18 mouse cellular contexts compared by ENCODE assay signal in the genomic region with DNA sequence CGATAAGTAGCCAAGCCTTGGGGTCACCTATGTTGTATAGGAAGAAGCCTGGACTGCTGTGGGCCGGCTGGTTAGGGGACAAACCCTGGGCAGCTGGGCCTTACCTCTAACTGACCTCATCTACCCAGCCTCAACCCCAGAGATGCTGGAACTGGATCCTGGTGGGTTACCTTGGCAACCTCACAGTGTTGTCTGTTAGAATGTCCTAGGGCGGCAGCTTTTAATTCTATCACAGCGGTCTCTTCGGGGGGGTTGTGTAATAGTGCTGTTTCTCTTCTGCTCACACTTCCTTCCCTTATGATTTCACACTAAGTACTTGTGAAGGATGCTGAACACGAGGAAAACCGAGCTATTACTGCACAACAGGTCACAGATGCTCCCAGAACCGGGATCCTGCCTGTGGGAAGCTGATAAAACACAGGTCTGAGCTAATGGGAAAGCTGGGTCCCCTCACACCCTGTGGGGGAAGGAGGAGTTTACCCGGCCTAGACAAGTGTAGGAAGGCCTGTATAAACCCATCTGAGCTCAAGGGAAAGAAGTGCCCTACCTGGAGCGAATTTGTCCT. TPM values are rescaled to one million over a fixed set of nuclear protein-coding genes. Genes with fewer than 3 reads are reported as not detected.
DNase-seq lines count a peak whose midpoint lies in the region; ATAC-seq and TF ChIP-seq lines count a peak whose summit lies in the region.
"Had no signal": no experiment of that assay in that cellular context is flagged by ENCODE, and none has a peak within 500 bp of the region (broad histone marks: within the 10 kb centered on the region; RNA-seq: fewer than 3 reads in every experiment).

No protein-coding gene starts in this region.

- TF ChIP-seq RAD21 in CH12.LX (IDR thresholded peaks at IDR 0.05; ENCODE audit: low read depth, low read length), result no peak

- intact Hi-C loops in left cerebral cortex, adult 2 months (cut with DNase I), result loop anchor here (5.0 kb wide), 1 partner anchor 240 kb away; no protein-coding TSS in a partner anchor

- no peak overlapping the region for H3K4me3 ChIP-seq in hindbrain, postnatal 0 days (ENCODE audit: low read length)
- H3K4me3 ChIP-seq in hindbrain, embryonic 16.5 days (ENCODE audit: low read length), result no peak overlapping the region
- no peak overlapping the region for H3K4me3 ChIP-seq in CH12.LX (replicated peaks in 1 of 3; ENCODE audit: low read depth in 2 of 3, low read length in 2 of 3, poor library complexity in 1 of 3)
- no peak overlapping the region for H3K4me3 ChIP-seq in left cerebral cortex, adult 2 months
- H3K4me3 ChIP-seq: heart, embryonic 12.5 days; megakaryocyte, embryonic 14.5 days; stomach, embryonic 15.5 days had no signal

- no peak overlapping the region for H3K27ac ChIP-seq in hindbrain, postnatal 0 days
- H3K27ac ChIP-seq in hindbrain, embryonic 16.5 days (ENCODE audit: low read depth, low read length), result no peak overlapping the region
- H3K27ac ChIP-seq in CH12.LX (ENCODE audit: insufficient read depth, low read depth), result peak overlapping the region; percentile 52
- no peak overlapping the region for H3K27ac ChIP-seq in left cerebral cortex, adult 2 months
- H3K27ac ChIP-seq: stomach, embryonic 15.5 days had no signal

- 34% methylated on average over 10 of the region's 10 CpGs for WGBS in hindbrain, postnatal 0 days
- 27% methylated on average over 10 of the region's 10 CpGs for WGBS in hindbrain, embryonic 16.5 days

- H3K4me1 ChIP-seq in hindbrain, postnatal 0 days (ENCODE audit: insufficient read depth, low read length), result 0 out of 2 replicates have a peak, but pooled peaks cover 3% of the 10 kb centered on the region
- H3K4me1 ChIP-seq in hindbrain, embryonic 16.5 days (ENCODE audit: control insufficient read depth, insufficient read depth, low read depth, low read length), result peaks cover 24% of the 10 kb centered on the region
- peaks cover 29 to 63% of the 10 kb centered on the region in 2 experiments for H3K4me1 ChIP-seq in CH12.LX (ENCODE audit: control insufficient read depth in 1 of 2, insufficient read depth in 2 of 2)

- dilution Hi-C loops in CH12.LX (cut with MboI; ENCODE audit: extremely low pct_ligation_motif_present, extremely low pct_unique_long_range_greater_than_20kb, low sequenced_read_pairs), result no loop called here

- TF ChIP-seq EP300 in CH12.LX (IDR thresholded peaks at IDR 0.05; ENCODE audit: low read length), result no peak

- TF ChIP-seq CTCF in hindbrain, postnatal 0 days (IDR thresholded peaks at IDR 0.05; ENCODE audit: low read depth), result no peak
- no peak for TF ChIP-seq CTCF in CH12.LX (conservative IDR thresholded peaks at IDR 0.05 in 1 of 2, IDR thresholded peaks at IDR 0.05 in 1 of 2; ENCODE audit: low read depth in 2 of 2, low read length in 2 of 2)
- no peak for TF ChIP-seq CTCF in left cerebral cortex, adult 2 months (IDR thresholded peaks at IDR 0.05)

- DNase-seq in hindbrain, postnatal 0 days (ENCODE audit: low spot score), result no peak
- no peak for DNase-seq in CH12.LX (ENCODE audit: extremely low read depth)
- DNase-seq in brain, adult 2 months (ENCODE audit: low read depth, low spot score), result peak; percentile 8
- DNase-seq in layer of hippocampus, postnatal 25 days (ENCODE audit: extremely low spot score in 1 of 2, low spot score in 1 of 2), result no peak
- no peak for DNase-seq in left cerebral cortex, adult 2 months (ENCODE audit: extremely low spot score in 1 of 2, low spot score in 2 of 2)
- DNase-seq: adrenal gland, adult 2 months; cerebellum, adult 11 months; cerebellum, postnatal 14 days; heart, postnatal 36 days; kidney, adult 9 months; left cerebral cortex, postnatal 4 days; lung, embryonic 14.5 days had no signal

- H3K9ac ChIP-seq in hindbrain, postnatal 0 days (replicated peaks; ENCODE audit: low read length), result no peak overlapping the region
- no peak overlapping the region for H3K9ac ChIP-seq in hindbrain, embryonic 16.5 days (ENCODE audit: low read depth, low read length)
- no peak overlapping the region for H3K9ac ChIP-seq in CH12.LX (ENCODE audit: insufficient read depth, low read depth)
- H3K9ac ChIP-seq: heart, embryonic 12.5 days; lung, embryonic 14.5 days; stomach, embryonic 15.5 days had no signal

- no peaks in the 10 kb centered on the region for H3K36me3 ChIP-seq in hindbrain, postnatal 0 days (ENCODE audit: insufficient read depth, low read length)
- H3K36me3 ChIP-seq in hindbrain, embryonic 16.5 days (ENCODE audit: control insufficient read depth, insufficient read depth, low read length), result no peaks in the 10 kb centered on the region
- H3K36me3 ChIP-seq in CH12.LX (replicated peaks in 1 of 2; ENCODE audit: control insufficient read depth in 1 of 2, insufficient read depth in 1 of 2, low read length in 1 of 2), result peaks cover 35 to 67% of the 10 kb centered on the region in 2 experiments
- H3K36me3 ChIP-seq: heart, embryonic 12.5 days; stomach, embryonic 15.5 days had no signal

- H3K27me3 ChIP-seq in hindbrain, postnatal 0 days (ENCODE audit: insufficient read depth, low read length), result no peaks in the 10 kb centered on the region; the same call in 1 of the 2 replicates
- H3K27me3 ChIP-seq in hindbrain, embryonic 16.5 days (replicated peaks; ENCODE audit: control insufficient read depth, insufficient read depth, low read length), result 0 out of 2 replicates have a peak, but pooled peaks cover 5% of the 10 kb centered on the region
- H3K27me3 ChIP-seq in CH12.LX (replicated peaks), result no peaks in the 10 kb centered on the region

- ATAC-seq in hindbrain, postnatal 0 days, result 0 out of 2 replicates have a peak, but pooled peaks have one; percentile 18
- no peak for ATAC-seq in hindbrain, embryonic 16.5 days
- ATAC-seq in megakaryocyte, adult 5-6 weeks (ENCODE audit: poor library complexity, severe bottlenecking), result peak; percentile 61
- ATAC-seq: CD4-positive, CD25-positive, alpha-beta regulatory T cell, adult 4 months had no signal

- in situ Hi-C loops in CH12.LX (cut with MboI; ENCODE audit: low pct_ligation_motif_present, low pct_unique_long_range_greater_than_20kb, low sequenced_read_pairs), result no loop called here

- no peak for TF ChIP-seq POLR2A in CH12.LX (IDR thresholded peaks at IDR 0.05; ENCODE audit: low read depth, low read length)

- H3K9me3 ChIP-seq in hindbrain, postnatal 0 days (ENCODE audit: low read length), result no peaks in the 10 kb centered on the region
- no peaks in the 10 kb centered on the region for H3K9me3 ChIP-seq in hindbrain, embryonic 16.5 days (ENCODE audit: control insufficient read depth, low read length)
- H3K9me3 ChIP-seq in CH12.LX (replicated peaks; ENCODE audit: low read length), result no peaks in the 10 kb centered on the region
- H3K9me3 ChIP-seq: heart, embryonic 12.5 days; megakaryocyte, embryonic 14.5 days; stomach, embryonic 15.5 days had no signal

- peaks cover 66% of the 10 kb centered on the region for H3K79me2 ChIP-seq in CH12.LX (replicated peaks; ENCODE audit: control insufficient read depth, extremely low read depth, insufficient read depth, poor library complexity, severe bottlenecking)

- H3K4me2 ChIP-seq in hindbrain, postnatal 0 days (ENCODE audit: low read depth, low read length), result no peak overlapping the region
- no peak overlapping the region for H3K4me2 ChIP-seq in hindbrain, embryonic 16.5 days (ENCODE audit: low read length)
- H3K4me2 ChIP-seq in CH12.LX (ENCODE audit: insufficient read depth, low read depth, poor library complexity, severe bottlenecking), result no peak overlapping the region; the same call in 1 of the 2 replicates
- H3K4me2 ChIP-seq: heart, embryonic 12.5 days; lung, embryonic 14.5 days; stomach, embryonic 15.5 days had no signal

TF ChIP-seq in CH12.LX, 34 proteins besides CTCF, POLR2A, EP300 and RAD21:
- TF ChIP-seq SIN3A (IDR thresholded peaks at IDR 0.05; ENCODE audit: low read length) (no peak), USF1 (IDR thresholded peaks at IDR 0.05; ENCODE audit: low read depth, low read length) (no peak), JUND (conservative IDR thresholded peaks at IDR 0.05; ENCODE audit: low read depth, low read length) (no peak), MAX (IDR thresholded peaks at IDR 0.05; ENCODE audit: low read length) (no peak), RCOR1 (conservative IDR thresholded peaks at IDR 0.05; ENCODE audit: low read depth, low read length) (no peak), ZNF384 (IDR thresholded peaks at IDR 0.05; ENCODE audit: low read depth, low read length) (no peak), MAZ (IDR thresholded peaks at IDR 0.05; ENCODE audit: low read depth, low read length) (no peak), KAT2A (IDR thresholded peaks at IDR 0.05; ENCODE audit: insufficient replicate concordance, low read length) (no peak), USF2 (conservative IDR thresholded peaks at IDR 0.05; ENCODE audit: low read depth, low read length) (no peak), NRF1 (IDR thresholded peaks at IDR 0.05; ENCODE audit: low read depth, low read length) (no peak), ZMIZ1 (IDR thresholded peaks at IDR 0.05; ENCODE audit: low read depth, low read length) (no peak), MXI1 (IDR thresholded peaks at IDR 0.05; ENCODE audit: low read depth, low read length) (no peak), NELFE (IDR thresholded peaks at IDR 0.05; ENCODE audit: low read depth, low read length) (no peak), HCFC1 (IDR thresholded peaks at IDR 0.05; ENCODE audit: low read depth, low read length) (no peak), MEF2A (IDR thresholded peaks at IDR 0.05; ENCODE audit: borderline replicate concordance, low read depth, low read length) (no peak), GABPA (IDR thresholded peaks at IDR 0.05; ENCODE audit: insufficient replicate concordance, low read depth, low read length) (no peak), TCF12 (IDR thresholded peaks at IDR 0.05; ENCODE audit: low read depth, low read length) (no peak), PAX5 (IDR thresholded peaks at IDR 0.05; ENCODE audit: low read length) (no peak), JUN (IDR thresholded peaks at IDR 0.05; ENCODE audit: insufficient read depth, low read depth, low read length) (no peak), SMC3 (IDR thresholded peaks at IDR 0.05; ENCODE audit: low read depth, low read length) (no peak)

RNA-seq across cellular contexts. Expression of gene Rftn1, which starts 2.0 kb away (rescaled TPM):
- 39.5 and 44.4 TPM in 2 replicates for total RNA-seq in hindbrain, postnatal 0 days (2014; rRNA removed)
- polyA plus RNA-seq in hindbrain, postnatal 0 days (2015; fragmentation: Nextera tagmentation; extraction: Ambion mirVana), result 18.2 and 19.7 TPM in 2 replicates
- polyA plus RNA-seq in hindbrain, embryonic 16.5 days (2015; fragmentation: Nextera tagmentation; extraction: Ambion mirVana), result 21.1 and 24.3 TPM in 2 replicates
- 52.5 and 76.2 TPM in 2 replicates for total RNA-seq in CH12.LX (2012; rRNA removed)
- 60.5 and 71.7 TPM in 2 replicates for total RNA-seq in CH12.LX (2014; rRNA removed)
- polyA plus RNA-seq in CH12.LX (2012; ENCODE audit: insufficient read length, low read depth), result 66.2 and 80.6 TPM in 2 replicates
- 12.0 and 13.0 TPM in 2 replicates for total RNA-seq in megakaryocyte, adult 5-6 weeks (2015)
- total RNA-seq in megakaryocyte, adult 5-6 weeks (2017), result 23.1 and 29.0 TPM in 2 replicates
- total RNA-seq in layer of hippocampus, postnatal 25 days (2021), result 10 to 100 TPM; 14.2 to 14.7 TPM
- total RNA-seq in left cerebral cortex, adult 2 months (2021), result 1 to 10 TPM; 8.4 to 9.4 TPM
